Mouse (Mus musculus): ENCODE results near the gene Zfp638. TPM values are rescaled to one million over a fixed set of nuclear protein-coding genes. Genes with fewer than 3 reads are reported as not detected.

Gene Zfp638
- total RNA-seq, 1 experiment from 2014 or later, result 186 TPM

Other genes starting within 250 kb of the Zfp638 start
- gene Clec4f, start 210.9 kb upstream of the Zfp638 start, total RNA-seq (2017), result not detected in 3 replicates
- not detected in 3 replicates for gene Cd207, start 189.3 kb upstream of the Zfp638 start, total RNA-seq (2017)
- gene Vax2, start 155.8 kb upstream of the Zfp638 start, total RNA-seq (2017), result not detected in 3 replicates
- gene Atp6v1b1, start 124.1 kb upstream of the Zfp638 start, total RNA-seq (2017), result not detected in 3 replicates
- gene Ankrd53, start 104.5 kb upstream of the Zfp638 start, total RNA-seq (2017), result not detected in 3 replicates
- gene Tex261, start 91.3 kb upstream of the Zfp638 start, total RNA-seq (2017), result 28.5 to 36.4 TPM (median 35.7 TPM) in 3 replicates
- gene Nagk, start 72.1 kb upstream of the Zfp638 start, total RNA-seq (2017), result 24.2 to 28.4 TPM (median 24.6 TPM) in 3 replicates
- 16.8 to 28.8 TPM (median 20.6 TPM) in 3 replicates for gene Paip2b, start 35.4 kb upstream of the Zfp638 start, total RNA-seq (2017)
- not detected in 3 replicates for gene Dysf, start 141.5 kb downstream of the Zfp638 start, total RNA-seq (2017)